Mouse (Mus musculus) forebrain, postnatal 0 days (tissue): ENCODE measurements at regions not wholly inside any gene's neighbourhood (a gene's known extent, or its start where the extent isn't known, plus 50 kb on each side); places are given as distances from the start of the nearest gene placed in this dataset.

Experiments used
- ATAC-seq: fragments of 200-750 bp; cut with Nextera tagmentation; 2 replicates; pipeline ENCODE4 v1.8.0; 2017; ENCODE audit warnings: mild to moderate bottlenecking, moderate library complexity
- DNase-seq: peaks from one replicate; pipeline ENCODE4 v3.0.0-alpha.2; 2015
- H3K27ac ChIP-seq: fragments of 300-500 bp; sonication (generic); 2 replicates; pipeline ENCODE4 v1.5.1; 2014; ENCODE audit warnings: low read depth, mild to moderate bottlenecking, antibody characterized with exemption, low read length, moderate library complexity, mixed read lengths
- H3K27me3 ChIP-seq: fragments of 300-500 bp; sonication (generic); 2 replicates; pipeline ENCODE4 v1.6.1; 2014; ENCODE audit warnings: mild to moderate bottlenecking, low read length, mixed read lengths; ENCODE audit not compliant: insufficient read depth
- H3K36me3 ChIP-seq: fragments of 300-500 bp; sonication (generic); 2 replicates; pipeline ENCODE4 v1.6.1; 2014; ENCODE audit warnings: mild to moderate bottlenecking, moderate library complexity; ENCODE audit not compliant: insufficient read depth
- H3K4me1 ChIP-seq: fragments of 300-500 bp; sonication (generic); 2 replicates; pipeline ENCODE4 v1.6.1; 2014; ENCODE audit warnings: antibody characterized with exemption; ENCODE audit not compliant: insufficient read depth
- H3K4me2 ChIP-seq: fragments of 300-500 bp; sonication (generic); 2 replicates; pipeline ENCODE4 v1.6.1; 2014; ENCODE audit warnings: low read depth, mild to moderate bottlenecking, moderate library complexity
- H3K4me3 ChIP-seq: fragments of 300-500 bp; sonication (generic); 2 replicates; pipeline ENCODE4 v1.5.1; 2014; ENCODE audit warnings: low read depth, low read length, mixed read lengths
- H3K9ac ChIP-seq: fragments of 300-500 bp; sonication (generic); 2 replicates; pipeline ENCODE4 v1.6.1; 2014; ENCODE audit warnings: mild to moderate bottlenecking
- H3K9me3 ChIP-seq: fragments of 300-500 bp; sonication (generic); 2 replicates; pipeline ENCODE4 v1.6.1; 2016; ENCODE audit warnings: low read length
- CTCF ChIP-seq: sonication (generic); IDR thresholded peaks from 2 replicates; pipeline ENCODE4 v1.5.1; 2016; ENCODE audit warnings: antibody characterized with exemption, control low read depth, low read depth
- WGBS: fragments of 180-500 bp; shearing (Covaris S2); extraction: QIAGEN DNeasy Blood & Tissue Kit; methylation state at CpG from one replicate; pipeline ENCODE4 v1.1.7; 2014; 5-methylcytosine and 5-hydroxymethylcytosine counted together

DNA sequence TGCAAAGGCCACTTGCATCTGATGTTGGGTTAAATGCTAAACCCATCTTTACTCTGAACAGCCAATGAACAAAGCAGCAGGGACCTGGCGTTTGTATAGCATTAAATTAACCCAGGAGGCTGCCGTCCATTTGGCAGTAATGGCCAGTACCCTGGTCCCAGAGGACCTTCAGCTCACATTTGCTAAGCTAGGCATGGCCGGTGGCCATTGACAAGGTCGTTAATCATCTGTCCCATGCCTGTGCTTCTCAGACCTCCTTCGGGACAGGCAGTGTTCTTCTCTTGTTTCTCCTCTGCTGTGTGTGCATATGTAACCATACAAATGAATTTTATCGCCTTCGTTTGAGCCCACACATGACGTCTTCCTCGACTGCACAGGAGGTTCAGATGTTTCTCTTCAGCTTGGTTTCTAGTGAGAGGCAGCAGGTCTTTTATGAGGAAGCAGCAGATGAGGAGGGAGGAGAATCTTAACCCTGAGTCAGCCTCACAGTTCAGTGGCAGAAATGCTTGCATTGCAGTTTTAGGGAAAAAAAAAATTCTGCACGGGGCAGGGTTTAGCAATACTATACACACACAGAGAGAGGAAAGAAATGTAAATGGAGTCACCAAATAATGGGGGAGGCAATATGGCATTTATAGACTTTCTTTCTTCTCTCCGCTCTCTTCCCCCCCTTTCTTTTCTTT is 235.9 kb downstream of the Med10 start:
- Histone ChIP-seq H3K9me3 (no peaks in the 10 kb centered on the region), H3K9ac (no peak overlapping the region), H3K4me2 (no peak overlapping the region), H3K4me3 (no peak overlapping the region), H3K27me3 (no peaks in the 10 kb centered on the region), H3K27ac (no peak overlapping the region), H3K36me3 (no peaks in the 10 kb centered on the region), H3K4me1 (peaks cover 8% of the 10 kb centered on the region; the same call in 1 of the 2 replicates)
- DNase-seq (no peak), ATAC-seq (no peak)
- 70% methylated on average over 11 of the region's 11 CpGs for WGBS
- no peak for TF ChIP-seq CTCF

DNA sequence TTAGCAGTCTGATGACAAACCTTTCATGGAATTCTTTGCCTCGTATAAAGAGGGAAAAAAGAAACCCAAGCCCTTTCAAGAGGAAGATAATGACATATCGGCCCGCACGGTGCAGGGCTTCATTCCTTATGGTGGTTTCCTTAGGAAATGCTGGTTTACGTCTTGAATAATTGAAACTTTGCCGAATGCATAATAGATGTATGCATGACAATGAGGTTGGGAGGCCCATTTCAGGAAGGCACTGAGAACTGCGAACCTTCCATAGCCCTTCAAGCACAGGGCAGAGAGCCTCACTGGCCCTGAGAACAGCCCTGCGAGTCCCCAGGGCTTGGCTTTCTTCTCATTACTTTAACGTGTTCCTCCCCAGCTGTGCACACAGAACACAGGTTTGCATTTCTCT is 255.7 kb downstream of the Med10 start:
- peak; percentile 86 for ATAC-seq
- WGBS, result 21% methylated on average over 9 of the region's 9 CpGs
- Histone ChIP-seq H3K4me1 (no peaks in the 10 kb centered on the region), H3K36me3 (no peaks in the 10 kb centered on the region), H3K27me3 (no peaks in the 10 kb centered on the region), H3K9ac (no peak overlapping the region), H3K9me3 (no peaks in the 10 kb centered on the region), H3K4me2 (no peak overlapping the region; the same call in 1 of the 2 replicates), H3K4me3 (no peak overlapping the region), H3K27ac (peak overlapping the region; percentile 60; the same call in 1 of the 2 replicates)
- no peak for TF ChIP-seq CTCF
- DNase-seq, result peak; percentile 64

DNA sequence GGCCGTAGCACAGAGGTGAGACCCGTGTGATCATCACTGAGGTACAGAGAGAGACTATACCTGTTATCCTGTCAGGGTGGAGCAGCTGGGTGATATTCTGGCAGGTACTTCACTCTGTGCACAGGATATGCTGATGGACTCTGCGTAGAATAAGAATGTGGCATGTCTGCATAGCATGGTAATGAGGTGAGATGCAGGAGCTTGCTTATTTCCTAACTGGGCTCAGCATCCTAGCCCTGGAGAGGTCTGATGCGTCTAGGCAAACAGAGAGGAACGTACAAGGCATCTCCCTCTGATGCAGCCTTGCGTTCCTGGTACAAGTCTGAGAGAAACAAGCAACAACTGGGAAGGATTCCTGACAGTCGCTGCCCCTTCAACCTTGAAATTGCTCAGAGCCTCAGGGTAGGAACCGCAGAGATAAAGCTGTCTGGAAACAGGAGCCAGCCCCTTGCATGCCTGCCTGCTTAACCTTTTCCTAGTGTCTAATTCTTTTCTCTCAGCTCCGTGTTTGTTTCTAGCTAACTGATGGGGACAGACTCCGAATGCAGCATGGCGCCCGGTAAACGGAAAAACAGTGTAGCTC is 259.3 kb downstream of the Med10 start:
- H3K27ac ChIP-seq, result no peak overlapping the region
- no peaks in the 10 kb centered on the region for H3K27me3 ChIP-seq
- DNase-seq (no peak), ATAC-seq (no peak)
- no peak overlapping the region for H3K9ac ChIP-seq
- no peak for TF ChIP-seq CTCF
- H3K36me3 ChIP-seq, result no peaks in the 10 kb centered on the region
- H3K4me1 ChIP-seq, result no peaks in the 10 kb centered on the region
- no peak overlapping the region for H3K4me3 ChIP-seq
- no peaks in the 10 kb centered on the region for H3K9me3 ChIP-seq
- H3K4me2 ChIP-seq, result no peak overlapping the region
- 83% methylated on average over 13 of the region's 13 CpGs for WGBS

DNA sequence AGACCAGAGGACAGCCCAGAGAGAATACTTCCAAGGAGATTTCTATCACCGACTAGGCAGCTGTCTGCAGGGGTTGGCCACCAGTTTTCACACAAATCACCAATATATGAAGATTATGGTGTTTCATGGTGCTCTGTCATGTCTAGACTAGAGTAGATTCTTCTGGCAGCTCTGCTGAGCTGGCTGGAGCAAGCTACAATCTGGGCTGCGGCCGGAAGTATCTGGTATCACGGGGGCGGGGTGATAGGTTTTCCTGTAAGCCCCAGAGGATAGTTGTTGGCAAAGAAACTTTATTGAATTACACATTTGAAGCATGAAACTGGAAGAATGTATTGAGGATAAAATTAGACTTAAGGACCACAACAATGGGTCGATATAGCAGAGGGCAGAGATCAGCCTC is 271.5 kb downstream of the Med10 start:
- no peaks in the 10 kb centered on the region for H3K4me1 ChIP-seq
- no peak for TF ChIP-seq CTCF
- no peak overlapping the region for H3K4me3 ChIP-seq
- H3K4me2 ChIP-seq, result no peak overlapping the region
- no peaks in the 10 kb centered on the region for H3K9me3 ChIP-seq
- H3K27me3 ChIP-seq, result no peaks in the 10 kb centered on the region
- H3K36me3 ChIP-seq, result no peaks in the 10 kb centered on the region
- H3K9ac ChIP-seq, result no peak overlapping the region
- no peak for DNase-seq
- ATAC-seq, result no peak
- WGBS, result 88% methylated on average over 6 of the region's 6 CpGs
- H3K27ac ChIP-seq, result no peak overlapping the region

DNA sequence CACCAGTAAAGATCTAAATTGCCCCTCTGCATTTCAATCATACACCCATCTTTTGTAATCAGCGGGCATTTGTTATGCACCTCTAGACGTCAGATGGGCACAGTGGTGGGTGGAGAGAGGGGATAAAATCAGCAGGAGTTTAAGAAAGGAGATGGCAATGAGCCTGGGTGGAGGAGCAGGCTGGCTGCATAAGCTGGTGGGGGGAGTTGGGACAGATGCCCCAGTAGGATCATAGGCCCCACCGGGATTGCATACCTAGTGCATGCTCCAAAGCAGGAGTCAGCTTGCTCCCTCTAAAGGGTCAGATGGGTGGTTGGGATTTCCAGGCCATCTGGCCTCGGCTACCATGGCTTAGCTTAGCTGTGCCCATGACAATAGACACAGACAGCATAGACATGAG is 273.2 kb downstream of the Med10 start:
- no peaks in the 10 kb centered on the region for H3K27me3 ChIP-seq
- peak; percentile 72 for ATAC-seq
- H3K27ac ChIP-seq, result peak overlapping the region; percentile 35; the same call in 1 of the 2 replicates
- H3K4me2 ChIP-seq, result no peak overlapping the region
- H3K4me3 ChIP-seq, result no peak overlapping the region
- H3K4me1 ChIP-seq, result no peaks in the 10 kb centered on the region; the same call in 1 of the 2 replicates
- peak; percentile 63 for DNase-seq
- no peaks in the 10 kb centered on the region for H3K36me3 ChIP-seq
- no peak for TF ChIP-seq CTCF
- no peaks in the 10 kb centered on the region for H3K9me3 ChIP-seq
- no peak overlapping the region for H3K9ac ChIP-seq
- WGBS, result 56% methylated on average over 4 of the region's 4 CpGs

GRCm38 (mm10) chr13:70081108-70081507 is 278.9 kb downstream of the Med10 start:
- H3K36me3 ChIP-seq, result no peaks in the 10 kb centered on the region
- no peaks in the 10 kb centered on the region for H3K27me3 ChIP-seq
- ATAC-seq (peak; percentile 58; the same call in 1 of the 2 replicates), DNase-seq (peak; percentile 49)
- no peak overlapping the region for H3K4me3 ChIP-seq
- H3K27ac ChIP-seq, result peak overlapping the region; percentile 45; the same call in 1 of the 2 replicates
- H3K4me2 ChIP-seq, result no peak overlapping the region
- WGBS, result 69% methylated on average over 4 of the region's 4 CpGs
- TF ChIP-seq CTCF, result no peak
- H3K4me1 ChIP-seq, result peaks cover 6% of the 10 kb centered on the region; the same call in 1 of the 2 replicates
- no peak overlapping the region for H3K9ac ChIP-seq
- H3K9me3 ChIP-seq, result no peaks in the 10 kb centered on the region

- ATAC-seq, result no peak
- no peak overlapping the region for H3K4me2 ChIP-seq
- TF ChIP-seq CTCF, result no peak
- H3K36me3 ChIP-seq, result no peaks in the 10 kb centered on the region
- no peak overlapping the region for H3K9ac ChIP-seq
- DNase-seq, result no peak
- peaks cover 3% of the 10 kb centered on the region; the same call in 1 of the 2 replicates for H3K4me1 ChIP-seq
- no peaks in the 10 kb centered on the region for H3K9me3 ChIP-seq
- no peak overlapping the region for H3K27ac ChIP-seq
- no peaks in the 10 kb centered on the region for H3K27me3 ChIP-seq
- 76% methylated on average over 4 of the region's 4 CpGs for WGBS
- no peak overlapping the region for H3K4me3 ChIP-seq
These were observed 290.7 kb downstream of the Med10 start for GRCm38 (mm10) chr13:70092886-70093285.
